Mouse (Mus musculus) megakaryocyte-erythroid progenitor cell, adult 5-6 weeks (primary cell): ENCODE results near the gene Kmt2d. TPM values are rescaled to one million over a fixed set of nuclear protein-coding genes. Genes with fewer than 3 reads are reported as not detected.

ENCODE experiments used
- ATAC-seq: replicated peaks from 2 replicates; pipeline ENCODE4 v1.8.0; 2016; ENCODE audit warnings: mild to moderate bottlenecking, inconsistent platforms; ENCODE audit not compliant: severe bottlenecking, poor library complexity, low FRiP score, low TSS enrichment
- total RNA-seq, 2 experiments: library from RNA; stranded (forward) in 1 of 2; stranded (reverse) in 1 of 2; fragments of 200-1000, 215-1000 nt in 1 of 2; fragments of >200 nt in 1 of 2; fragmentation: Nextera tagmentation in 1 of 2; gene quantifications; 2 replicates each; pipeline ENCODE4 v1.2.3; 2014 to 2017

Gene Kmt2d
- total RNA-seq, 2 experiments from 2014 or later, result 27.5 to 72.7 TPM

GRCm38 (mm10) chr15:98861701-98862410 lies 9.1 kb downstream of the Kmt2d start:
- no peak for ATAC-seq

- ATAC-seq, result no peak
Measured at GRCm38 (mm10) chr15:98860921-98861320, 10.1 kb downstream of the Kmt2d start.

GRCm38 (mm10) chr15:98859319-98860043 lies 11.5 kb downstream of the Kmt2d start:
- no peak for ATAC-seq

GRCm38 (mm10) chr15:98854214-98854613 lies 16.8 kb downstream of the Kmt2d start:
- ATAC-seq, result no peak

GRCm38 (mm10) chr15:98853161-98853937 lies 17.7 kb downstream of the Kmt2d start:
- ATAC-seq, result no peak

GRCm38 (mm10) chr15:98852733-98853132 lies 18.3 kb downstream of the Kmt2d start:
- no peak for ATAC-seq

- ATAC-seq, result no peak
Measured at GRCm38 (mm10) chr15:98852071-98852470, 18.9 kb downstream of the Kmt2d start.

GRCm38 (mm10) chr15:98851229-98851818 lies 19.7 kb downstream of the Kmt2d start:
- no peak for ATAC-seq

GRCm38 (mm10) chr15:98850668-98851067 lies 20.3 kb downstream of the Kmt2d start:
- ATAC-seq, result no peak

- ATAC-seq, result no peak
Measured at GRCm38 (mm10) chr15:98849956-98850600, 20.9 kb downstream of the Kmt2d start.

GRCm38 (mm10) chr15:98849165-98849564 lies 21.8 kb downstream of the Kmt2d start:
- no peak for ATAC-seq

GRCm38 (mm10) chr15:98846140-98846539 lies 24.9 kb downstream of the Kmt2d start:
- ATAC-seq, result no peak

GRCm38 (mm10) chr15:98845149-98845548 lies 25.9 kb downstream of the Kmt2d start:
- no peak for ATAC-seq

- ATAC-seq, result no peak
Measured at GRCm38 (mm10) chr15:98843595-98844223, 27.3 kb downstream of the Kmt2d start.

- ATAC-seq, result no peak
Measured at GRCm38 (mm10) chr15:98839671-98840585, 31.1 kb downstream of the Kmt2d start.

- no peak for ATAC-seq
Measured at GRCm38 (mm10) chr15:98839161-98839560, 31.8 kb downstream of the Kmt2d start.

- ATAC-seq, result no peak
Measured at GRCm38 (mm10) chr15:98837743-98838103, 33.3 kb downstream of the Kmt2d start.
